Mouse (Mus musculus): ENCODE measurements around the gene Dapl1. TPM values are rescaled to one million over a fixed set of nuclear protein-coding genes. Genes with fewer than 3 reads are reported as not detected.

Gene Dapl1
- polyA plus RNA-seq, 2 experiments: 1.0 to 3.1 TPM

GRCm38 (mm10) chr2:59543543-59544065 lies 59.2 kb downstream of the Dapl1 start:
- Histone ChIP-seq H3K4me3 (replicated peaks; ENCODE audit: low read length) (no peak overlapping the region), H3K9ac (ENCODE audit: low read depth, low read length, severe bottlenecking) (no peak overlapping the region), H3K27ac (replicated peaks; ENCODE audit: low read depth, low read length) (no peak overlapping the region), H3K4me2 (replicated peaks; ENCODE audit: low read depth, low read length, severe bottlenecking) (no peak overlapping the region), H3K9me3 (ENCODE audit: control insufficient read depth, low read length) (no peaks in the 10 kb centered on the region), H3K4me1 (ENCODE audit: control insufficient read depth, insufficient read depth, low read length) (peaks cover 19% of the 10 kb centered on the region), H3K27me3 (ENCODE audit: control insufficient read depth, insufficient read depth, low read length) (no peaks in the 10 kb centered on the region), H3K36me3 (ENCODE audit: control insufficient read depth, insufficient read depth, low read length) (no peaks in the 10 kb centered on the region)
- 62% methylated on average over 9 of the region's 9 CpGs for WGBS
- ATAC-seq (ENCODE audit: low FRiP score, low read depth) (no peak), DNase-seq (ENCODE audit: low spot score) (no peak)
- no peak for TF ChIP-seq POLR2A (IDR thresholded peaks at IDR 0.05; ENCODE audit: borderline replicate concordance, extremely low read depth, insufficient read depth, insufficient read length)

- no peak for DNase-seq (ENCODE audit: low spot score)
- H3K9me3 ChIP-seq (ENCODE audit: control insufficient read depth, low read length): no peaks in the 10 kb centered on the region
- H3K4me2 ChIP-seq (replicated peaks; ENCODE audit: low read depth, low read length, severe bottlenecking): no peak overlapping the region
- TF ChIP-seq POLR2A (IDR thresholded peaks at IDR 0.05; ENCODE audit: borderline replicate concordance, extremely low read depth, insufficient read depth, insufficient read length): no peak
- H3K27me3 ChIP-seq (ENCODE audit: control insufficient read depth, insufficient read depth, low read length): no peaks in the 10 kb centered on the region
- no peak for ATAC-seq (ENCODE audit: low FRiP score, low read depth)
- H3K4me1 ChIP-seq (ENCODE audit: control insufficient read depth, insufficient read depth, low read length): peaks cover 19% of the 10 kb centered on the region
- WGBS: 20% methylated on average over 13 of the region's 13 CpGs
- no peak overlapping the region for H3K9ac ChIP-seq (ENCODE audit: low read depth, low read length, severe bottlenecking)
- H3K27ac ChIP-seq (replicated peaks; ENCODE audit: low read depth, low read length): no peak overlapping the region
- H3K36me3 ChIP-seq (ENCODE audit: control insufficient read depth, insufficient read depth, low read length): no peaks in the 10 kb centered on the region
- H3K4me3 ChIP-seq (replicated peaks; ENCODE audit: low read length): no peak overlapping the region
Observed at GRCm38 (mm10) chr2:59544237-59544909, 59.9 kb downstream of the Dapl1 start.

DNA sequence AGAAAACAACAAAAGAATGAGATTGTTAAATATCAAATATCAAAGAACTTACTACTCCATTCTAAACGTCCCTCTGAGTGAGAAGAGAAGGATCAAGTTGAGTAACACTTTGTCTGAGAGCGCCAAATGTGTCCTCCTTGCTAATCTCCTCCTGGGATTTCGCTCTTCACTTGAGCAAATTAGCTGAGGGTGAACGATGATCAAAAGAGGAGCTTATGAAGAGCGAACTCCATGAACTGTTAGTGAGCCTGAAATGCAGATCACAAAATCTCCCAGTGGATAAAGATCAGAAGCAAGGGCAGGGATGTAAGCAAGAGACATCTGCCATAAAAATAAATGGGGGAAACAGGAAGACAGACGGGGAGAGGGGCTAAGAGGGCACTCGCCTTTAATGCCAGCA lies 60.5 kb downstream of the Dapl1 start:
- Histone ChIP-seq H3K4me1 (ENCODE audit: control insufficient read depth, insufficient read depth, low read length) (peaks cover 19% of the 10 kb centered on the region), H3K36me3 (ENCODE audit: control insufficient read depth, insufficient read depth, low read length) (no peaks in the 10 kb centered on the region), H3K9me3 (ENCODE audit: control insufficient read depth, low read length) (no peaks in the 10 kb centered on the region), H3K4me2 (replicated peaks; ENCODE audit: low read depth, low read length, severe bottlenecking) (no peak overlapping the region), H3K27me3 (ENCODE audit: control insufficient read depth, insufficient read depth, low read length) (no peaks in the 10 kb centered on the region), H3K9ac (ENCODE audit: low read depth, low read length, severe bottlenecking) (no peak overlapping the region), H3K27ac (replicated peaks; ENCODE audit: low read depth, low read length) (no peak overlapping the region), H3K4me3 (replicated peaks; ENCODE audit: low read length) (no peak overlapping the region)
- no peak for ATAC-seq (ENCODE audit: low FRiP score, low read depth)
- TF ChIP-seq POLR2A (IDR thresholded peaks at IDR 0.05; ENCODE audit: borderline replicate concordance, extremely low read depth, insufficient read depth, insufficient read length): no peak
- WGBS: 35% methylated on average over 7 of the region's 7 CpGs
- DNase-seq (ENCODE audit: low spot score): no peak

GRCm38 (mm10) chr2:59547369-59548099 lies 63.1 kb downstream of the Dapl1 start:
- DNase-seq (ENCODE audit: low spot score): no peak
- no peak overlapping the region for H3K4me2 ChIP-seq (replicated peaks; ENCODE audit: low read depth, low read length, severe bottlenecking)
- no peak overlapping the region for H3K27ac ChIP-seq (replicated peaks; ENCODE audit: low read depth, low read length)
- no peak for TF ChIP-seq POLR2A (IDR thresholded peaks at IDR 0.05; ENCODE audit: borderline replicate concordance, extremely low read depth, insufficient read depth, insufficient read length)
- H3K36me3 ChIP-seq (ENCODE audit: control insufficient read depth, insufficient read depth, low read length): no peaks in the 10 kb centered on the region
- H3K4me3 ChIP-seq (replicated peaks; ENCODE audit: low read length): no peak overlapping the region
- no peak overlapping the region for H3K9ac ChIP-seq (ENCODE audit: low read depth, low read length, severe bottlenecking)
- whole genome bisulfite sequencing: 93% methylated on average over 8 of the region's 8 CpGs
- no peak for ATAC-seq (ENCODE audit: low FRiP score, low read depth)
- peaks cover 8% of the 10 kb centered on the region for H3K4me1 ChIP-seq (ENCODE audit: control insufficient read depth, insufficient read depth, low read length)
- H3K9me3 ChIP-seq (ENCODE audit: control insufficient read depth, low read length): no peaks in the 10 kb centered on the region
- no peaks in the 10 kb centered on the region for H3K27me3 ChIP-seq (ENCODE audit: control insufficient read depth, insufficient read depth, low read length)

DNA sequence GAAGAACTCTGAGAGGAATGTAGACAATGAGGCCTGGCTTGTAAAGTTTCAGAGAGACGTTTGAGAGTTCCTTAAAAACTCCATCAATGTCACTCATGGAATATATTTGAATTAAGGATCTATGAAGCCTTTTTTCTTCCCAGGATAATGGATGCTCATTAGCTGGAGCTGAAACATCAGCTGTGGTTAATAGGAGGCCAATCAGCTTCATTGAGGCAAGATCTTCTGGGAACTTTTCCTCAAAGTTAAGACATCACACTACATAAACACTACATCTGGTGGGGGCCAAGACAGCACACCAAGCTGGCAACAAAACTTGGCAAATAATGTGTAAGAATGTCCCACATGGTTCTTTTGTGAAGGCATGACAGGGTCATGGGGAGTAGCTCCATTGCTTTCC lies 68.3 kb downstream of the Dapl1 start:
- TF ChIP-seq POLR2A (IDR thresholded peaks at IDR 0.05; ENCODE audit: borderline replicate concordance, extremely low read depth, insufficient read depth, insufficient read length): no peak
- no peaks in the 10 kb centered on the region for H3K9me3 ChIP-seq (ENCODE audit: control insufficient read depth, low read length)
- WGBS: 23% methylated on average over 1 of the region's 1 CpGs
- no peak for DNase-seq (ENCODE audit: low spot score)
- H3K4me3 ChIP-seq (replicated peaks; ENCODE audit: low read length): no peak overlapping the region
- no peak overlapping the region for H3K9ac ChIP-seq (ENCODE audit: low read depth, low read length, severe bottlenecking)
- ATAC-seq (ENCODE audit: low FRiP score, low read depth): no peak
- no peak overlapping the region for H3K4me2 ChIP-seq (replicated peaks; ENCODE audit: low read depth, low read length, severe bottlenecking)
- H3K27ac ChIP-seq (replicated peaks; ENCODE audit: low read depth, low read length): no peak overlapping the region
- no peaks in the 10 kb centered on the region for H3K36me3 ChIP-seq (ENCODE audit: control insufficient read depth, insufficient read depth, low read length)
- H3K4me1 ChIP-seq (ENCODE audit: control insufficient read depth, insufficient read depth, low read length): peaks cover 5% of the 10 kb centered on the region; the same call in 1 of the 2 replicates
- H3K27me3 ChIP-seq (ENCODE audit: control insufficient read depth, insufficient read depth, low read length): no peaks in the 10 kb centered on the region
